Mouse (Mus musculus) liver, adult 2 months (tissue): ENCODE data around the gene Lmntd1. TPM values are rescaled to one million over a fixed set of nuclear protein-coding genes. Genes with fewer than 3 reads are reported as not detected.

Experiments used
- DNase-seq: peaks from one replicate; pipeline ENCODE4 v3.0.0-alpha.2; 2011; ENCODE audit warnings: low read depth, low spot score; ENCODE audit errors: extremely low read depth
- H3K27ac ChIP-seq: fragments of 200-500 bp; replicated peaks from 2 replicates; pipeline ENCODE4 v1.5.1; 2012; ENCODE audit warnings: low read depth, mild to moderate bottlenecking, control low read depth, inconsistent platforms, low read length; ENCODE audit not compliant: insufficient read depth
- H3K27me3 ChIP-seq: fragments of 200-500 bp; 2 replicates; pipeline ENCODE4 v1.6.1; 2012; ENCODE audit warnings: mild to moderate bottlenecking, moderate library complexity, low read length, inconsistent platforms; ENCODE audit not compliant: control insufficient read depth, insufficient read depth
- H3K36me3 ChIP-seq: fragments of 200-500 bp; 2 replicates; pipeline ENCODE4 v1.6.1; 2012; ENCODE audit warnings: low read length, inconsistent platforms; ENCODE audit not compliant: control insufficient read depth, insufficient read depth
- H3K4me1 ChIP-seq: fragments of 200-500 bp; 2 replicates; pipeline ENCODE4 v1.6.1; 2011; ENCODE audit warnings: low read length; ENCODE audit not compliant: control insufficient read depth, insufficient read depth
- H3K4me3 ChIP-seq: fragments of 200-500 bp; 2 replicates; pipeline ENCODE4 v1.5.1; 2011; ENCODE audit warnings: low read depth, mild to moderate bottlenecking, control low read depth, low read length, moderate library complexity; ENCODE audit not compliant: insufficient read depth
- H3K79me2 ChIP-seq: fragments of 200-500 bp; 2 replicates; pipeline ENCODE4 v1.6.1; 2012; ENCODE audit warnings: inconsistent platforms, mild to moderate bottlenecking, low read length, moderate library complexity; ENCODE audit not compliant: control insufficient read depth, insufficient read depth
- H3K9ac ChIP-seq: fragments of 200-500 bp; 2 replicates; pipeline ENCODE4 v1.6.1; 2012; ENCODE audit warnings: low read depth, mild to moderate bottlenecking, control low read depth, inconsistent platforms, low read length
- CTCF ChIP-seq: fragments of 200-500 bp; IDR thresholded peaks from 2 replicates; pipeline ENCODE4 v1.5.1; 2011; ENCODE audit warnings: low read depth, low read length, control low read depth
- POLR2A ChIP-seq: fragments of 200-500 bp; IDR thresholded peaks from 2 replicates; pipeline ENCODE4 v1.6.1; 2011; ENCODE audit warnings: low read length, control low read depth; ENCODE audit not compliant: insufficient read depth; ENCODE audit errors: extremely low read depth
- WGBS: fragments of 180-500 bp; shearing (Covaris S2); methylation state at CpG from one replicate; pipeline ENCODE4 v1.1.7; 2018; 5-methylcytosine and 5-hydroxymethylcytosine counted together
- polyA plus RNA-seq: library from polyadenylated mRNA; depleted of rRNA; stranded (reverse); fragments of >200 nt; gene quantifications from 2 replicates; pipeline ENCODE4 v1.2.3, GENCODE M21; 2012
- total RNA-seq: library from RNA; depleted of rRNA; stranded (reverse); fragments of >200 nt; gene quantifications from 2 replicates; pipeline ENCODE4 v1.2.3, GENCODE M21; 2014

The Lmntd1 gene
- total and polyA plus RNA-seq, 2 experiments = not detected

DNA sequence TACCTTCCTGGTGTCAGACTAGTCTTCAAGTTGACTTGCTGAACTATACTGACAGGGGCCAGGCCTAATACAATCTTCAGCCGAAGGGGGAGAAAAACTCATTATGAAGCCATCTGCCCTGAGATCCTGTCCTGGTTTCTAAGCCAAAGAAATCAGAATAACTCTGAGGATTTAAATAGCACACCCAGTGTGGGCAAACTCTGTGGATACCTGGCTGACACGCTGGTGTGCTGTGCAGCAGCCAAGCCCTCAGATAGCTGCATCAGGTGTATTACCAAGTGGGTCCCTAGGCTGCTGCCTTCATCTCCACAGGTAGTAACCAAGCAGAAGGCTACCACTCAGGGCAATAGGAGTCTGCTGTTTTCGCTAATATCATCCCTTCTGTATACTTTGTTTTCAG, 1.5 kb downstream of the Lmntd1 start:
- no peaks in the 10 kb centered on the region for H3K36me3 ChIP-seq
- H3K27ac ChIP-seq = no peak overlapping the region
- TF ChIP-seq CTCF (no peak), POLR2A (no peak)
- H3K27me3 ChIP-seq = no peaks in the 10 kb centered on the region
- H3K4me3 ChIP-seq = no peak overlapping the region
- WGBS = 86% methylated on average over 3 of the region's 3 CpGs
- H3K4me1 ChIP-seq = peaks cover under 1% of the 10 kb centered on the region; the same call in 1 of the 2 replicates
- H3K9ac ChIP-seq = no peak overlapping the region
- H3K79me2 ChIP-seq = no peaks in the 10 kb centered on the region
- DNase-seq = no peak

DNA sequence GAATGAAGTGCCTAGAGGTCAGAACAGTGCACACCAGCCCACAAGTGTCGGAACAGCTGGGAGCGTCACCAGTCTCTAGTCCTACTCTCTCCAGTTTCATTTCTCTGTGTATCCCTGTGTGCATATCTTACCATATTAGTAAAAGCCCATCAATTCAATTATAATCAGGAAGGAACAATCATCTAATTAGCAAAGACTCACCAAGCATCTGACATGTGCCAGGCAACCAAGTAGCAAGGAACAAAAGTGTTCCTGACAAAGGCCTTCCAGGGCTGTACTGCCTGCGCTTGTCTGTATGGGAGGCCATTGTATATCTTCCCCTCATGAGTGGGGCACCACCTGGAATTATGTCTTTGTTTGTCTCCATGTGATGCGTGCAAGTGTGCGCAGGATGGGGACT, 3.2 kb downstream of the Lmntd1 start:
- 100% methylated on average over 5 of the region's 5 CpGs for WGBS
- no peak for TF ChIP-seq CTCF
- TF ChIP-seq POLR2A = no peak
- Histone ChIP-seq H3K27me3 (no peaks in the 10 kb centered on the region), H3K4me3 (no peak overlapping the region), H3K27ac (no peak overlapping the region), H3K36me3 (no peaks in the 10 kb centered on the region), H3K4me1 (peaks cover 8% of the 10 kb centered on the region), H3K9ac (no peak overlapping the region), H3K79me2 (no peaks in the 10 kb centered on the region)
- no peak for DNase-seq

DNA sequence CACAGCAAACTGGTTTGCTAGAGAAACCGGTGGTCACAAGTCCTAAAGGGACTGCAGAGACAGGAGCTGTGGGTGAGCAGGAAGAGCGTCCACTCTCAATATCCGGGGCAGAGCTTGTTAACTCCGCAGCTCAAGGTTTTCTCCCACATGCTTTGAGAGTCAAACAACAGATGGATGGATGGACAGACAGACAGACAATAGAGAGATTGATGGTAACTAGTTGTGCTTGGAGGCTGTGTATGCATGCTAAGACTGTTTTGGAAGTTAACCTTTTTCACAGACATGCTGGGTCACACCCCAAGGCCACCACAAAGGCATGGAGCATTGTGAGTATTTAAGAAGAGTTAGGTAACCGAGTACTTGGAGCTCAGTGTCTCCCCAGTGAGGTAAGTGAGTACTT, 5.4 kb downstream of the Lmntd1 start:
- H3K36me3 ChIP-seq = no peaks in the 10 kb centered on the region
- 95% methylated on average over 5 of the region's 5 CpGs for WGBS

DNA sequence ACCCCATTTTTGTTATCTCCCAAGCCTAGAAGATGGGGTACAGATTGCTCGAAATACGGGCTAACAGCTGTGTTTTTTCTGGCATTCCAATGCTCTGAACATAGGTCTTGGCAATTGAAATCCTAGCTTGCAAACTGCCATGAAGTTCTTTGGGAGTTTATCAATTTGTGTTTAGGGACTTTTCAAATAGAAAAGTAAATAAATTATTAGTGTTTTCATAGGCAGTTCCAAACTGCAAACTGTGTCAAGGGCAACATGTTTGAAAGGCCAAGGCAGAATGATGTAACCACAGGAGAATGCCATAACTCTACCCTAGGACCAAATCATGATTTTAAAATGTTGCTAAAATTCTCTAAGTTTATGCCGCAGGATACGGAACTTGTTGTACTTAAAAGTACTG, 6.4 kb downstream of the Lmntd1 start:
- no peaks in the 10 kb centered on the region for H3K27me3 ChIP-seq
- WGBS = 44% methylated on average over 4 of the region's 4 CpGs
- H3K27ac ChIP-seq = no peak overlapping the region
- peaks cover 8% of the 10 kb centered on the region for H3K4me1 ChIP-seq
- TF ChIP-seq POLR2A (no peak), CTCF (no peak)
- no peak overlapping the region for H3K4me3 ChIP-seq
- no peaks in the 10 kb centered on the region for H3K79me2 ChIP-seq
- no peaks in the 10 kb centered on the region for H3K36me3 ChIP-seq
- peak; percentile 87 for DNase-seq
- H3K9ac ChIP-seq = no peak overlapping the region

More for the DNA sequence above, 5.4 kb downstream of the Lmntd1 start:
- TF ChIP-seq POLR2A (no peak), CTCF (no peak)
- Histone ChIP-seq H3K4me1 (peaks cover 8% of the 10 kb centered on the region), H3K27me3 (no peaks in the 10 kb centered on the region), H3K9ac (no peak overlapping the region), H3K4me3 (no peak overlapping the region), H3K27ac (no peak overlapping the region), H3K79me2 (no peaks in the 10 kb centered on the region)
- DNase-seq = no peak

DNA sequence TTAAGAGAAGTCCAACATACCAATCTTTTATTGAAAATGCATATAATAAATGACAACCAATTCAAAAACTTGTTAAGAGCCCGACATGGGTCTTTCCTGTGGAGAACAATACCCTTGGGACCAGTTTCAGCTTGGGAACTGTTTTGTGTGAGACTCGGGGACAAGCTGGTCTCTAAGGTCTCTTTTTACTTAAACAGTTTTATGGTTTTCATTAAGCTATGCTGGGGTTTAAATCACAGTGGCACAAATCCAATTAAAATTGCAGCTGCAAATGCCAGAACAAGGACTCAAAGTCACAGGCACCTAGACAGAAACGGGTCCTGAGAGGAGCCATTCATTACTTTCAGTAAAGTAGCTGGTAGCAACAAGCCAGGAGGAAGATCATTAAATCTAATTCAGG, 8.9 kb downstream of the Lmntd1 start:
- Histone ChIP-seq H3K27ac (no peak overlapping the region), H3K4me1 (peaks cover 8% of the 10 kb centered on the region), H3K9ac (no peak overlapping the region), H3K36me3 (no peaks in the 10 kb centered on the region), H3K27me3 (no peaks in the 10 kb centered on the region), H3K4me3 (no peak overlapping the region), H3K79me2 (no peaks in the 10 kb centered on the region)
- TF ChIP-seq POLR2A (no peak), CTCF (no peak)
- WGBS = 87% methylated on average over 3 of the region's 3 CpGs
- no peak for DNase-seq

DNA sequence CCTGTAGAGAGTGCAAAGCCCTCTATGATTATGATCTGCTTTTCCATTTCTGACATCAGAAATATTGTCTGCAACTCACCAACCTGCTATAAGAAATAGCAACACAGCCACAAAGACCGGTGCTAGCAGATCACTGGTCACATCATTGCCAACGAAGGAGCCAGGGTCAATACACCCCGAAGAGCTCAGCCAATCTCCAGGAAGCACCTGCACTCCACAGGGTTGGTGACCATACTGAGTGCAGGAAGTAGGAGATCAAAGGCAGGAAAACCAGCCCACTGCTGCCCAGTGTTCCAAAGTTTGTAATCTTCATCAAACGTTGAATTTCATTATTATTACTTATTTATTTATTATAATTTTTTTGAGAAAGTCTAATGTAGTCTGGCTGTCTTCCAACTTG, 9.5 kb downstream of the Lmntd1 start:
- no peak for TF ChIP-seq POLR2A
- TF ChIP-seq CTCF = no peak
- WGBS = 13% methylated on average over 4 of the region's 4 CpGs

More for the DNA sequence above, 9.5 kb downstream of the Lmntd1 start:
- no peaks in the 10 kb centered on the region for H3K36me3 ChIP-seq
- H3K79me2 ChIP-seq = no peaks in the 10 kb centered on the region
- H3K9ac ChIP-seq = no peak overlapping the region
- no peak overlapping the region for H3K4me3 ChIP-seq
- no peak overlapping the region for H3K27ac ChIP-seq
- H3K4me1 ChIP-seq = peaks cover 8% of the 10 kb centered on the region
- H3K27me3 ChIP-seq = no peaks in the 10 kb centered on the region
- DNase-seq = peak; percentile 13
